Mouse (Mus musculus): ENCODE measurements at regions not wholly inside any gene's neighbourhood (a gene's known extent, or its start where the extent isn't known, plus 50 kb on each side); places are given as distances from the start of the nearest gene placed in this dataset.

- TF ChIP-seq POLR2A (IDR thresholded peaks at IDR 0.05; ENCODE audit: low read depth, low read length) (no peak), CTCF (conservative IDR thresholded peaks at IDR 0.05; ENCODE audit: insufficient read depth, insufficient read length, low read depth, low read length) (no peak)
Observed at GRCm38 (mm10) chr5:111619974-111620373, 113.8 kb upstream of the Gm26897 start.
